Mouse (Mus musculus) retina, postnatal 1 day (tissue): ENCODE measurements around the gene Tmem119.
A peak's percentile ranks its signal among the peaks of the same experiment; 100 is the strongest.

Source experiments
- DNase-seq: peaks from one replicate; pipeline ENCODE4 v3.0.0-alpha.2; 2012

The Tmem119 gene

GRCm38 (mm10) chr5:113815638-113816152, 15.4 kb upstream of the Tmem119 start:
- DNase-seq, result peak; percentile 83

- DNase-seq, result no peak
These were observed 14.7 kb upstream of the Tmem119 start for GRCm38 (mm10) chr5:113815041-113815389.

GRCm38 (mm10) chr5:113814111-113815040, 14.1 kb upstream of the Tmem119 start:
- no peak for DNase-seq

GRCm38 (mm10) chr5:113813608-113814007, 13.3 kb upstream of the Tmem119 start:
- peak; percentile 24 for DNase-seq

- no peak for DNase-seq
These were observed 12.3 kb upstream of the Tmem119 start for GRCm38 (mm10) chr5:113812638-113813037.

- peak; percentile 32 for DNase-seq
These were observed 11.6 kb upstream of the Tmem119 start for GRCm38 (mm10) chr5:113811824-113812420.

- no peak for DNase-seq
These were observed 9.8 kb upstream of the Tmem119 start for GRCm38 (mm10) chr5:113810111-113810510.

GRCm38 (mm10) chr5:113808177-113808576, 7.9 kb upstream of the Tmem119 start:
- no peak for DNase-seq

GRCm38 (mm10) chr5:113807712-113808111, 7.4 kb upstream of the Tmem119 start:
- DNase-seq, result no peak

GRCm38 (mm10) chr5:113806414-113806813, 6.1 kb upstream of the Tmem119 start:
- DNase-seq, result no peak

- no peak for DNase-seq
These were observed 5.0 kb upstream of the Tmem119 start for GRCm38 (mm10) chr5:113805301-113805700.

- no peak for DNase-seq
These were observed 4.2 kb upstream of the Tmem119 start for GRCm38 (mm10) chr5:113804395-113804966.

GRCm38 (mm10) chr5:113799691-113800090, 625 bp downstream of the Tmem119 start:
- DNase-seq, result no peak

- DNase-seq, result no peak
These were observed 1.8 kb downstream of the Tmem119 start for GRCm38 (mm10) chr5:113798525-113798924.

GRCm38 (mm10) chr5:113797149-113797882, 3.0 kb downstream of the Tmem119 start:
- no peak for DNase-seq

GRCm38 (mm10) chr5:113796401-113797148, 3.7 kb downstream of the Tmem119 start:
- peak; percentile 24 for DNase-seq

GRCm38 (mm10) chr5:113791197-113792095, 8.9 kb downstream of the Tmem119 start:
- no peak for DNase-seq

GRCm38 (mm10) chr5:113790453-113791196, 9.7 kb downstream of the Tmem119 start:
- DNase-seq, result no peak

- DNase-seq, result no peak
These were observed 11.1 kb downstream of the Tmem119 start for GRCm38 (mm10) chr5:113789075-113789788.

- DNase-seq, result no peak
These were observed 11.7 kb downstream of the Tmem119 start for GRCm38 (mm10) chr5:113788645-113789044.
